Mouse (Mus musculus) neural tube, embryonic 11.5 days (tissue): Measurements from ENCODE around the gene Rpl36al. TPM values are rescaled to one million over a fixed set of nuclear protein-coding genes. Genes with fewer than 3 reads are reported as not detected.
A peak's percentile ranks its signal among the peaks of the same experiment; 100 is the strongest.
"Not testable (repeated sequence)": the region's sequence is repeated elsewhere in the genome, so short reads cannot be mapped to it uniquely, and the experiment has no call there.

Source experiments
- ATAC-seq: fragments of 200-750 bp; cut with Nextera tagmentation; 2 replicates; pipeline ENCODE4 v1.8.0; 2017; ENCODE audit warnings: moderate number of reproducible peaks, mild to moderate bottlenecking, moderate TSS enrichment, moderate library complexity; ENCODE audit not compliant: insufficient read depth, low FRiP score, low TSS enrichment
- DNase-seq: peaks from one replicate; pipeline ENCODE4 v3.0.0-alpha.2; 2015; ENCODE audit warnings: low spot score
- H3K27ac ChIP-seq: fragments of 300-500 bp; sonication (generic); 2 replicates; pipeline ENCODE4 v1.5.1; 2014; ENCODE audit warnings: low read depth, mild to moderate bottlenecking, low read length
- H3K27me3 ChIP-seq: fragments of 300-500 bp; sonication (generic); 2 replicates; pipeline ENCODE4 v1.6.1; 2014; ENCODE audit warnings: mild to moderate bottlenecking, low read length, mixed read lengths; ENCODE audit not compliant: control insufficient read depth, insufficient read depth
- H3K36me3 ChIP-seq: fragments of 300-500 bp; sonication (generic); 2 replicates; pipeline ENCODE4 v1.6.1; 2014; ENCODE audit warnings: mild to moderate bottlenecking, low read length, moderate library complexity, mixed read lengths; ENCODE audit not compliant: control insufficient read depth, insufficient read depth
- H3K4me1 ChIP-seq: fragments of 300-500 bp; sonication (generic); 2 replicates; pipeline ENCODE4 v1.6.1; 2014; ENCODE audit warnings: low read length, mixed read lengths; ENCODE audit not compliant: control insufficient read depth, insufficient read depth
- H3K4me2 ChIP-seq: fragments of 300-500 bp; sonication (generic); 2 replicates; pipeline ENCODE4 v1.6.1; 2014; ENCODE audit warnings: low read depth, mild to moderate bottlenecking, moderate library complexity
- H3K4me3 ChIP-seq: fragments of 300-500 bp; sonication (generic); 2 replicates; pipeline ENCODE4 v1.5.1; 2014; ENCODE audit warnings: low read depth, low read length
- H3K9ac ChIP-seq: fragments of 300-500 bp; sonication (generic); 2 replicates; pipeline ENCODE4 v1.6.1; 2014; ENCODE audit warnings: mild to moderate bottlenecking, low read length
- H3K9me3 ChIP-seq: fragments of 300-500 bp; sonication (generic); 2 replicates; pipeline ENCODE4 v1.6.1; 2016; ENCODE audit warnings: low read length; ENCODE audit not compliant: control insufficient read depth
- WGBS: fragments of 180-500 bp; shearing (Covaris S2); extraction: QIAGEN DNeasy Blood & Tissue Kit; methylation state at CpG from one replicate; pipeline ENCODE4 v1.1.7; 2014; 5-methylcytosine and 5-hydroxymethylcytosine counted together
- polyA plus RNA-seq: library from polyadenylated mRNA; unstranded; fragments of >200 nt; fragmentation: Nextera tagmentation; extraction: Ambion mirVana; gene quantifications from 2 replicates; pipeline ENCODE4 v1.2.1, GENCODE M21; 2014

Gene Rpl36al
- polyA plus RNA-seq, 1 experiment from 2014 or later = 442 TPM

GRCm38 (mm10) chr12:69166861-69167581, 16.9 kb downstream of the Rpl36al start:
- not testable (repeated sequence) for H3K4me3 ChIP-seq, H3K27ac ChIP-seq, DNase-seq, H3K36me3 ChIP-seq, ATAC-seq, H3K4me2 ChIP-seq, H3K4me1 ChIP-seq, H3K27me3 ChIP-seq, H3K9me3 ChIP-seq, H3K9ac ChIP-seq
- WGBS = 67% methylated on average over 8 of the region's 8 CpGs

- no peak for ATAC-seq
- 60% methylated on average over 3 of the region's 3 CpGs for WGBS
- Histone ChIP-seq H3K9ac (no peak overlapping the region), H3K27me3 (no peaks in the 10 kb centered on the region), H3K27ac (no peak overlapping the region), H3K4me2 (no peak overlapping the region), H3K36me3 (no peaks in the 10 kb centered on the region), H3K9me3 (no peaks in the 10 kb centered on the region), H3K4me3 (no peak overlapping the region), H3K4me1 (no peaks in the 10 kb centered on the region)
- DNase-seq = no peak
Observed at GRCm38 (mm10) chr12:69164904-69165303, 19.0 kb downstream of the Rpl36al start.

- not testable (repeated sequence) for H3K4me2 ChIP-seq, H3K4me1 ChIP-seq, H3K9me3 ChIP-seq, H3K36me3 ChIP-seq, H3K4me3 ChIP-seq, ATAC-seq, H3K9ac ChIP-seq, H3K27me3 ChIP-seq, DNase-seq, H3K27ac ChIP-seq
- 87% methylated on average over 4 of the region's 4 CpGs for WGBS
Observed at GRCm38 (mm10) chr12:69163586-69163985, 20.3 kb downstream of the Rpl36al start.

GRCm38 (mm10) chr12:69160677-69161076, 23.2 kb downstream of the Rpl36al start:
- H3K27ac ChIP-seq, H3K9me3 ChIP-seq, H3K27me3 ChIP-seq, H3K4me1 ChIP-seq, H3K36me3 ChIP-seq, ATAC-seq, DNase-seq, H3K4me3 ChIP-seq, H3K9ac ChIP-seq, H3K4me2 ChIP-seq: not testable (repeated sequence)
- WGBS = 82% methylated on average over 2 of the region's 2 CpGs

- Histone ChIP-seq H3K36me3 (peaks cover 2% of the 10 kb centered on the region; the same call in 1 of the 2 replicates), H3K4me1 (peaks cover 3% of the 10 kb centered on the region; the same call in 1 of the 2 replicates), H3K4me3 (no peak overlapping the region), H3K4me2 (no peak overlapping the region), H3K9ac (no peak overlapping the region), H3K9me3 (no peaks in the 10 kb centered on the region), H3K27ac (no peak overlapping the region), H3K27me3 (no peaks in the 10 kb centered on the region)
- DNase-seq (peak; percentile 63), ATAC-seq (peak; percentile 0; the same call in 1 of the 2 replicates)
- WGBS = 7% methylated on average over 9 of the region's 9 CpGs
Observed at GRCm38 (mm10) chr12:69159578-69159940, 24.3 kb downstream of the Rpl36al start.

- Histone ChIP-seq H3K4me2 (peak within 1 kb of the TSS; percentile 73), H3K27ac (peak within 1 kb of the TSS; percentile 87), H3K4me3 (peak within 1 kb of the TSS; percentile 70), H3K9ac (peak within 1 kb of the TSS; percentile 96)
- H3K27me3 ChIP-seq, H3K4me1 ChIP-seq, H3K36me3 ChIP-seq, H3K9me3 ChIP-seq: not testable (repeated sequence)
- peak; percentile 99 for DNase-seq
- peak; percentile 99 for ATAC-seq
- WGBS = under 1% methylated on average over 58 of the region's 68 CpGs
Observed at GRCm38 (mm10) chr12:69158765-69159577, 24.9 kb downstream of the Rpl36al start, which contains the start of gene Rps29. Gene Rps29 (minus strand): TSS chr12:69159186.

GRCm38 (mm10) chr12:69158366-69158764, 25.5 kb downstream of the Rpl36al start:
- DNase-seq = no peak
- Histone ChIP-seq H3K4me1 (peaks cover 3% of the 10 kb centered on the region; the same call in 1 of the 2 replicates), H3K27ac (peak overlapping the region; percentile 87), H3K4me2 (peak overlapping the region; percentile 73), H3K9ac (peak overlapping the region; percentile 96), H3K36me3 (peaks cover 2% of the 10 kb centered on the region; the same call in 1 of the 2 replicates), H3K4me3 (peak overlapping the region; percentile 70), H3K9me3 (no peaks in the 10 kb centered on the region), H3K27me3 (no peaks in the 10 kb centered on the region)
- ATAC-seq = no peak
- 1% methylated on average over 19 of the region's 19 CpGs for WGBS

GRCm38 (mm10) chr12:69157107-69157506, 26.8 kb downstream of the Rpl36al start:
- WGBS = 97% methylated on average over 2 of the region's 2 CpGs
- no peak for ATAC-seq

More at GRCm38 (mm10) chr12:69157107-69157506, 26.8 kb downstream of the Rpl36al start:
- 0 out of 2 replicates have a peak overlapping the region, but pooled peaks have one; percentile 3 for H3K4me2 ChIP-seq
- no peaks in the 10 kb centered on the region for H3K27me3 ChIP-seq
- no peak overlapping the region for H3K9ac ChIP-seq
- H3K4me1 ChIP-seq = peaks cover 3% of the 10 kb centered on the region; the same call in 1 of the 2 replicates
- no peak overlapping the region for H3K27ac ChIP-seq
- peaks cover 2% of the 10 kb centered on the region; the same call in 1 of the 2 replicates for H3K36me3 ChIP-seq
- no peaks in the 10 kb centered on the region for H3K9me3 ChIP-seq
- H3K4me3 ChIP-seq = no peak overlapping the region
- DNase-seq = no peak
